Mouse (Mus musculus) thymus, postnatal 25 days (tissue): ENCODE data around the gene Gm28539.
"Not testable (repeated sequence)": the region's sequence is repeated elsewhere in the genome, so short reads cannot be mapped to it uniquely, and the experiment has no call there.

Experiments used
- DNase-seq: peaks from one replicate; pipeline ENCODE4 v3.0.0; 2022

Gene Gm28539

GRCm38 (mm10) chr16:18969420-18970128 is 133.2 kb downstream of the Gm28539 start:
- no peak for DNase-seq

- DNase-seq = no peak
Measured at GRCm38 (mm10) chr16:18970837-18971236, 134.5 kb downstream of the Gm28539 start.

- DNase-seq = not testable (repeated sequence)
Measured at GRCm38 (mm10) chr16:18975665-18976064, 139.3 kb downstream of the Gm28539 start.

GRCm38 (mm10) chr16:18976315-18976714 is 139.9 kb downstream of the Gm28539 start:
- no peak for DNase-seq

GRCm38 (mm10) chr16:18986381-18986780 is 150.0 kb downstream of the Gm28539 start:
- no peak for DNase-seq

- DNase-seq = no peak
Measured at GRCm38 (mm10) chr16:18986860-18987259, 150.5 kb downstream of the Gm28539 start.

- not testable (repeated sequence) for DNase-seq
Measured at GRCm38 (mm10) chr16:19002610-19003389, 166.4 kb downstream of the Gm28539 start.

- no peak for DNase-seq
Measured at GRCm38 (mm10) chr16:19003757-19004156, 167.4 kb downstream of the Gm28539 start.

GRCm38 (mm10) chr16:19005298-19005697 is 168.9 kb downstream of the Gm28539 start:
- DNase-seq = no peak
